Mouse (Mus musculus): ENCODE measurements around the gene Vps51. TPM values are rescaled to one million over a fixed set of nuclear protein-coding genes. Genes with fewer than 3 reads are reported as not detected.

Gene Vps51
- polyA plus RNA-seq, 1 experiment from 2014 or later: 74.9 TPM

DNA sequence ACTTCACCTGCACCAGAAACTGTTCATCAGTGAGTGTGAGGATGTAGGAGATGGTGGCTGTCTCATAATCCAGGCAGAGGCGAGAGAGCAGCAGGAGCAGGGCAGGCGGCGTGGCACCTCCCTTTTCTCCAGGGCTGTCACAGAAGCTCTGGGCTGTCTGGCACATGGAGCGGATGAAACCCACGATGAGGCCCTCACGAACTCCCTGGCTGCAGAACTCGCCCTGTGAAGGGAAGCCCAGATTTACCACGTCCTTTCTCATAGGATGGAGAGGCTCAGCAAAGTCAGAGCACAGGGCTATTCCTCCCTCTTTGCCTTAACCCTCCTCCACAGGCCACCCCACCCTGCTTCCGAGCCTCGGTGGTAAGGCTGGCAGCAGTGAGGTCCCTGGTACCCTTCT is 7.2 kb downstream of the Vps51 start:
- H3K36me3 ChIP-seq: peaks cover 56% of the 10 kb centered on the region
- DNase-seq (ENCODE audit: low spot score): no peak

DNA sequence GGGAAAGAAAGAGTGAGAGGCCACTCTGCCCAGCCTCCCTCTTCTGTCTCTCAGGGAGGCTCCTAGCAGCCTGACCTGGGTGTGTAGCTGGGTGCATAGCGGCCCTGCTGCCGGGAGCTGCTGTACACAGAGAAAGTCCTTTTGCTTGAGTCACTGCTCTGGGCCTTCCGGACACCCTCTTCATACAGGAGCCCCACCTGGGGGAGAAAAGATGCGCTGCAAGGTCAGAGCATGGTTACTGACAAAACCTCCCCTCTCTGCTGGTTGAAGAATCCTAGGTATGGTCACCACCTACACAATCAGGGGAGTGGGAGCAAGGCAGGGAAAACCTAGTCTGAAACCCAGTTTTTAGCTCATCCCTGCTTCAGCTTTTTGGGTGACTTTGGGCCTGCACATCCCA is 8.1 kb downstream of the Vps51 start:
- WGBS: 89% methylated on average over 4 of the region's 4 CpGs
- Histone ChIP-seq H3K27ac (no peak overlapping the region), H3K36me3 (peaks cover 49% of the 10 kb centered on the region), H3K27me3 (ENCODE audit: insufficient read depth, poor library complexity, severe bottlenecking) (no peaks in the 10 kb centered on the region), H3K4me1 (replicated peaks) (peaks cover 31% of the 10 kb centered on the region), H3K9me3 (no peaks in the 10 kb centered on the region), H3K4me3 (no peak overlapping the region)
- DNase-seq (ENCODE audit: low spot score): no peak

More for the DNA sequence above, 7.2 kb downstream of the Vps51 start:
- no peak overlapping the region for H3K27ac ChIP-seq
- no peak overlapping the region for H3K4me3 ChIP-seq
- no peaks in the 10 kb centered on the region for H3K9me3 ChIP-seq
- H3K27me3 ChIP-seq (ENCODE audit: insufficient read depth, poor library complexity, severe bottlenecking): no peaks in the 10 kb centered on the region
- H3K4me1 ChIP-seq (replicated peaks): peaks cover 31% of the 10 kb centered on the region
- 90% methylated on average over 10 of the region's 10 CpGs for WGBS

DNA sequence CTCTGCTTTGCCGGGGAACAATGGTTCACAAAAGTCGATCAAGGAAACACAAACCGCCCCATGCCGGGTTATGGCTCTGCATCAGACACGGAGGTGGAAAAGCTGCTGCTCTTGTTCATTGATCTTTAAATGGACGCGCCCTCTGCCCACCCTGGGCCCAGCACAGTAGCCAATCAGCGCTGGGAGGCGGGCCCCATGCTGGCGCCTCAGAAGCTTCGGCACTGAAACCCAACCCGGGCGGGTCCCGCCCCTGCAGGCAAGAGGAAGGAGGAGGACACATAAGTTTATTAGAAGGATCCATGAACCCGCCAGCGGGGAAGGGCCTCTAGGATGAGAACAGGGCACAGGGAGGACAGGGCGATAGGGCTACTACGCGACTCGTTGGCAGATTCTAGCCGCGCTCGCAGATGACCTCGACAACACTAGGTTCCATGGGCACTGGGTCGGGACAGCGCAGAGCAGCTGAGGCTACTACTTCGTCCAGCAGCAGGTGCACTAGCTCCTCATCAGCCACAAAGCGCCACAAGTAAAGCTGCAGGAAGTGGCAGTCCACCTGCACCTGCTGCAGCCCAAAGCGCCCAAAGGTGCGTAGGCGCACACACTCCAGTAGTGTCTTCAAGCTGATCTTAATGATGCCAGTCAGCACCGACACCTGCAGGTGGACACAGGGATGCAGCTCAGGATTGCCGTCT is 9.2 kb downstream of the Vps51 start, which contains the start of gene Tm7sf2:
Gene Tm7sf2 (minus strand): TSS at position 650 of the 692 bp plus-strand sequence.
- 9% methylated on average over 33 of the region's 33 CpGs for WGBS
- no peaks in the 10 kb centered on the region for H3K27me3 ChIP-seq (ENCODE audit: insufficient read depth, poor library complexity, severe bottlenecking)
- H3K36me3 ChIP-seq: peaks cover 46% of the 10 kb centered on the region

DNA sequence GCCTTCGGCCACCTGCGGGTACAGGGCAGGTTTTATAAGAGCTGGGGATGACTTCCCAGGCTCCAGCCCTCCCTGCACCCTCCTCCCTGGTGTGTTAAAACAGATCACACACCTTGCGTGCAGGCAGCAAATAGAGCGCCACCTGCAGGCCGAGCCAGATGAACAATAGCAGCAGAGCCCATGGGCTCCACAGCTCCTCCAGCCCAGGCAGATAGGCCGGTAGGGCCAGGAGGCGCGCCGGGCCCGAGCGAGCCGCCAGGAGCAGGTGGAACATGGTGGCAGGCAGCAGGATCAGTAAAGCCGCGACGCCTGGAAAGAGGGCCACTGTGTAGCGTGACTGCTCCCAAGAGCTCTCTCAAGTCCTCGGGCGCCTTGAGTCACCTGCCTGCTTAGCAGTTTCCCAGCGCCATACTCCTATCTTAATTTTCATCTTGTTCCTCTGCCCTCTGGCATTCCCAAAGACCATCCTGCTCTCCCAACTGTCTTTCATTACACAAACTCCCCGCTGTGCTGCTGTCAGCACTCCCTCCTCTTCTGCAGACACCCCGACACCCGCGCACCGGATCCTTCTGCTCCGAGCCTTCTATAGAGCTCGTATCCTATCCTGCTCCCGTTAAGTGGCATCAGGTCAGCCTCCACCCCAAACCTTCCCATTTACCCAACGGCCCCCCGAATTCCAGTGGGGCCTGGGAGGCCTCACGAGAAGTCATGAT is 9.9 kb downstream of the Vps51 start:
- peak; percentile 90 for DNase-seq (ENCODE audit: low spot score)
- Histone ChIP-seq H3K4me3 (peak overlapping the region; percentile 70), H3K27ac (peak overlapping the region; percentile 89), H3K9me3 (no peaks in the 10 kb centered on the region), H3K36me3 (peaks cover 46% of the 10 kb centered on the region), H3K27me3 (ENCODE audit: insufficient read depth, poor library complexity, severe bottlenecking) (no peaks in the 10 kb centered on the region), H3K4me1 (replicated peaks) (peaks cover 46% of the 10 kb centered on the region)
- WGBS: under 1% methylated on average over 30 of the region's 30 CpGs

More for the DNA sequence above, 9.2 kb downstream of the Vps51 start, which contains the start of gene Tm7sf2:
- Histone ChIP-seq H3K4me1 (replicated peaks) (peaks cover 39% of the 10 kb centered on the region), H3K4me3 (peak within 1 kb of the TSS; percentile 70), H3K9me3 (no peaks in the 10 kb centered on the region), H3K27ac (peak within 1 kb of the TSS; percentile 89)
- DNase-seq (ENCODE audit: low spot score): peak; percentile 92

DNA sequence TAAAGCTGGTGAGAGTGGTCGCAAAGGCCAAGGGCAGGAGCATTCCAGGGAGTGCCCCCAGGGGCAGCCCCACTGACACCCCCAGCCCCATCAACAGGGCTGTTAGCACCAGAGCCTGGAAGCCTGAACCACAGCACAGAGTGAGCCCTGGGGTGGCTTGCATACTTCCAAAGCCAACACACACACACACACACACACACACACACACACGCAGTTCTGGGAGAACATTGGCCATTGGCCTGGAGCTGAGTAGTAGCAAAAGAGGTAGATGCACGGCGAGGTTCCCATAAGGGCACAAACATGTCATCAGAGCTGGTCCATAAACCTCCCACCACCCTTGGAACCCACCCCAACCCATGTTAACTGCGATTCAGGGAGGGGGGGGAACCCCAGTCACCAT is 10.5 kb downstream of the Vps51 start:
- peak overlapping the region; percentile 89 for H3K27ac ChIP-seq
- H3K9me3 ChIP-seq: no peaks in the 10 kb centered on the region
- DNase-seq (ENCODE audit: low spot score): no peak
- H3K36me3 ChIP-seq: peaks cover 44% of the 10 kb centered on the region
- 43% methylated on average over 5 of the region's 5 CpGs for WGBS
- no peaks in the 10 kb centered on the region for H3K27me3 ChIP-seq (ENCODE audit: insufficient read depth, poor library complexity, severe bottlenecking)
- peak overlapping the region; percentile 70 for H3K4me3 ChIP-seq
- H3K4me1 ChIP-seq (replicated peaks): peaks cover 52% of the 10 kb centered on the region

DNA sequence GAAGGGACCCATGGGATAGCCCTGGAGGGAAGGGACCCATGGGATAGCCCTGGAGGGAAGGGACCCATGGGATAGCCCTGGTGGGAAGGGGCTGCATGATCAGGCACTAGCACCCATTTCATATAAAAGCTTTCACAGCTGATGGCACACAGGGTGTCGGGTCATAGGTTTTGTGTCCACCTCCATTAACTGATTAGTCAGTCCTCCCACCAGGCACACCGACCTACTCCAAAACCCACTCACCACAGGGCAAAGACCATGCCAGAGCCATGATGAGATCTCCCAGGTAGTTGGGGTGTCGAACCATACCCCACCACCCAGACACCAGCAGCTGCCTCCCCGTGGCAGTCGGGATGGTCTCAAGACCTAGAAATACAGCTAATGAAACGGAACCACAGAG is 13.9 kb downstream of the Vps51 start:
- Histone ChIP-seq H3K36me3 (peaks cover 32% of the 10 kb centered on the region), H3K9me3 (no peaks in the 10 kb centered on the region), H3K4me3 (peak overlapping the region; percentile 90), H3K4me1 (replicated peaks) (peaks cover 60% of the 10 kb centered on the region), H3K27me3 (ENCODE audit: insufficient read depth, poor library complexity, severe bottlenecking) (no peaks in the 10 kb centered on the region), H3K27ac (no peak overlapping the region)
- DNase-seq (ENCODE audit: low spot score): no peak
- WGBS: 95% methylated on average over 6 of the region's 6 CpGs

DNA sequence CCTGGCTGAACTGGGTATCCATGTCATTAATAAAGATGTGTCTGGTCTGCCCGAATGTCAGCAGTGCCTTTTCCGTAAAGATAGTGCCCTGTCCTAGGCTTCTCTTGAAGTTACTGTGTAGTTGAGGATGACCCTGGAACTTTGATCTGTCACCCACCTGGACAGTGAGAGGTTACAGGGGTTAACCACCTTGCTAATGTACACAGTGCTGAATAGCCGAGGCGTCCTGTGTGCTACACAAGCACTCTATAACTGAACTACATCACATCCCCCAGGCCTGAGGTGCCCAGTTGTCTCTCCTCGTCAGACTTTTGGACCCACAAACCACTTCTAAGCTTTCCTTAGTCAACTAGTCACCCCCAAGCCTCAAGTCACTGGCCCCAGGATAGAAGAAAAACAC is 14.6 kb downstream of the Vps51 start:
- Histone ChIP-seq H3K4me3 (peak overlapping the region; percentile 90), H3K36me3 (peaks cover 32% of the 10 kb centered on the region), H3K4me1 (replicated peaks) (peaks cover 54% of the 10 kb centered on the region), H3K27me3 (ENCODE audit: insufficient read depth, poor library complexity, severe bottlenecking) (no peaks in the 10 kb centered on the region), H3K27ac (peak overlapping the region; percentile 96), H3K9me3 (no peaks in the 10 kb centered on the region)
- no peak for DNase-seq (ENCODE audit: low spot score)
- 74% methylated on average over 5 of the region's 5 CpGs for WGBS

DNA sequence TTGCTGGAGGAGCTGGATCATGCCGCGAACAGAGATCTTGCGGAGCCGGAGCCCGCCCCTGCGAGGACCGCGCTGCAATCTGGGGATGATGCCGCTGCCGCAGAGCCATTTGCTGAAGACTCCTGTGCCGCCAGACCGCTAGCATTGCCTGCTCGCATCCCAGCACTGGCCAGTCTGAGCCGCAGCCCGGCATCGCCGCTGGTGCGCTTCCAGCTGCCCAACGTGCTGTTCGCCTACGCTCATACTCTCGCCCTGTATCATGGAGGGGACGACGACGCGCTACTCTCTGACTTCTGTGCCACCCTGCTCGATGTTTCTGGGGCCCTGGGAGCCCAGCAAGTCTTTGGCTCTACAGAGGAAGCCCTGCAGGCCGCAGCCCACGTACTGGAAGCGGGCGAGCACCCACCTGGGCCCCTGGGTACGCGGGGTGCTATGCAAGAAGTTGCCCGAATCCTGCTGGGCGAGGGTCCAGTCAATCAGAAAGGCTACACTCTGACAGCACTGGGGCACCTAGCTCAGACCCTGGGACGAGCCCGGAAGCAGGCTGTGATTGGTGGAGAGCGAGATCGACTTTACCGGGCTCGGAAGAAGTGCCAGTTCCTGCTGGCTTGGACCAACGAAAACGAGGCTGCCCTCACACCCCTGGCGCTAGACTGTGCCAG is 15.3 kb downstream of the Vps51 start:
- 4% methylated on average over 44 of the region's 44 CpGs for WGBS

DNA sequence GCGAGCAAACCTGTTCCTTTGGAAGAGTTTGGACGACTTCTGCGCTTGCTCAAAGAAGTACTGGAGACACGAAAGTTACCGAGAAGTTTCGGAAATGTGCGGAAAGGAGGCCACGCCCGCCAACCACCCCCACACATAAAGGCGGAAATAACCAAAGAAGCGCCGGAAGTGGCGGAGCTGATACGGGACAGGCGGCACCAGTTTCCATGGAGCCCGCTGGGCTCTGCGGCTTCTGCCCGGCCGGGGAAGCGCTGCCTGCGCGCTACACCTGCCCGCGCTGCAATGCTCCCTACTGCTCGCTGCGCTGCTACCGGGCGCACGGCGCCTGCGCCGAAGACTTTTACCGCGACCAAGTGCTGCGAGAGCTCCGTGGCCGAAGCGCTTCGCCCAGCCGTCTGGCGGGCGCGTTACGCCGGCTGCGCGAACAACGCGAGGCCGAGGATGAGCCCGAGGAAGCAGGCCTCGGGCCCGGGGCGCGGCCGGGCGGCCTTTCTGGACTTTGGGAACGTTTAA is 16.0 kb downstream of the Vps51 start, which contains the start of gene Znhit2:
Gene Znhit2 (plus strand): TSS at position 172 of the 513 bp plus-strand sequence.
- peak within 1 kb of the TSS; percentile 90 for H3K4me3 ChIP-seq

More for the DNA sequence above, 15.3 kb downstream of the Vps51 start:
- no peaks in the 10 kb centered on the region for H3K27me3 ChIP-seq (ENCODE audit: insufficient read depth, poor library complexity, severe bottlenecking)
- H3K4me3 ChIP-seq: peak overlapping the region; percentile 90
- H3K27ac ChIP-seq: peak overlapping the region; percentile 96
- no peaks in the 10 kb centered on the region for H3K9me3 ChIP-seq
- DNase-seq (ENCODE audit: low spot score): peak; percentile 55
- peaks cover 49% of the 10 kb centered on the region for H3K4me1 ChIP-seq (replicated peaks)
- peaks cover 32% of the 10 kb centered on the region for H3K36me3 ChIP-seq

DNA sequence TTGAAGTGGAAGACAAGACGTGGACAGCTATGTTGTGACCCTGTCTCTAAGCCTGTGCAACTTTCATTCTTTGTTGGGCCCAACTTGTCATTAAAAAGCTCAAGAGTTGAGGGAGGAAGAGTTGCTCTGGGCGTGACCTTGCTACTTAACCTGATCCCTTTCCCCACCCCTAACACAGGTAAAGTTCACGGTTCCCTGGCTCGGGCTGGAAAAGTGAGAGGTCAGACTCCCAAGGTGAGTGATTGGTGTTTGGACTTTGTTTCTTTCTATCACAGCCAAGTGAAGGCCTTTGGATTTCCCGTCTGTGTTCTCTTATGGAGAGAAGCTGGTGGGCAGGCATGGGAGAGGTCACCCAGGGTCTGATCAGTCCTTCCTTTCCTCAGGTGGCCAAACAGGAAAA is 18.1 kb downstream of the Vps51 start:
- Histone ChIP-seq H3K36me3 (peaks cover 55% of the 10 kb centered on the region), H3K27ac (peak overlapping the region; percentile 93; the same call in 1 of the 2 replicates), H3K9me3 (no peaks in the 10 kb centered on the region), H3K4me3 (peak overlapping the region; percentile 72), H3K4me1 (replicated peaks) (peaks cover 46% of the 10 kb centered on the region), H3K27me3 (ENCODE audit: insufficient read depth, poor library complexity, severe bottlenecking) (no peaks in the 10 kb centered on the region)
- no peak for DNase-seq (ENCODE audit: low spot score)
- WGBS: 87% methylated on average over 5 of the region's 5 CpGs

More for the DNA sequence above, 16.0 kb downstream of the Vps51 start, which contains the start of gene Znhit2:
- Histone ChIP-seq H3K36me3 (peaks cover 34% of the 10 kb centered on the region), H3K4me1 (replicated peaks) (peaks cover 49% of the 10 kb centered on the region), H3K27ac (peak within 1 kb of the TSS; percentile 96), H3K27me3 (ENCODE audit: insufficient read depth, poor library complexity, severe bottlenecking) (no peaks in the 10 kb centered on the region), H3K9me3 (no peaks in the 10 kb centered on the region)
- WGBS: under 1% methylated on average over 58 of the region's 58 CpGs
- peak; percentile 91 for DNase-seq (ENCODE audit: low spot score)

DNA sequence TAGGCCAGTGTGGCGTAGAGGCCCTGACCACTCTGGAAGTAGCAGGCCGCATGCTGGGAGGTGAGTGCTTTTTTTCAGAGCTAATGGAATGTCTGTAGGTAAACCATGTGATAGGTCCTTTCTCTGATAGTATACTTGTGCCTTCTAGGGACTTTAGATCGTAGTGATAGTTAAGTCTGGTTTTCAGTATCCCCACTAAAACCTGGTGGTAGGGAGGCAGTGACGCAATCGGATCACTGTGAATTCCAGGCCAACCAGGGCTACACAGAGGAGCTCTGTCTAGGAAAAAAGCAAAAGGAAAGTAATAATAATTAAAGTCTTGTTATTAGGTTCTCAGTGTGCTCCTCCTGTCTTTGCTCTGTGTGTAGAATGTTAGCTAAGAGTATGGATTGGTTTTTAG is 18.5 kb downstream of the Vps51 start:
- peak overlapping the region; percentile 72 for H3K4me3 ChIP-seq
- WGBS: 37% methylated on average over 5 of the region's 5 CpGs
- no peaks in the 10 kb centered on the region for H3K9me3 ChIP-seq
- no peak for DNase-seq (ENCODE audit: low spot score)
- peaks cover 43% of the 10 kb centered on the region for H3K4me1 ChIP-seq (replicated peaks)
- no peaks in the 10 kb centered on the region for H3K27me3 ChIP-seq (ENCODE audit: insufficient read depth, poor library complexity, severe bottlenecking)
- H3K36me3 ChIP-seq: peaks cover 59% of the 10 kb centered on the region
- H3K27ac ChIP-seq: peak overlapping the region; percentile 93

DNA sequence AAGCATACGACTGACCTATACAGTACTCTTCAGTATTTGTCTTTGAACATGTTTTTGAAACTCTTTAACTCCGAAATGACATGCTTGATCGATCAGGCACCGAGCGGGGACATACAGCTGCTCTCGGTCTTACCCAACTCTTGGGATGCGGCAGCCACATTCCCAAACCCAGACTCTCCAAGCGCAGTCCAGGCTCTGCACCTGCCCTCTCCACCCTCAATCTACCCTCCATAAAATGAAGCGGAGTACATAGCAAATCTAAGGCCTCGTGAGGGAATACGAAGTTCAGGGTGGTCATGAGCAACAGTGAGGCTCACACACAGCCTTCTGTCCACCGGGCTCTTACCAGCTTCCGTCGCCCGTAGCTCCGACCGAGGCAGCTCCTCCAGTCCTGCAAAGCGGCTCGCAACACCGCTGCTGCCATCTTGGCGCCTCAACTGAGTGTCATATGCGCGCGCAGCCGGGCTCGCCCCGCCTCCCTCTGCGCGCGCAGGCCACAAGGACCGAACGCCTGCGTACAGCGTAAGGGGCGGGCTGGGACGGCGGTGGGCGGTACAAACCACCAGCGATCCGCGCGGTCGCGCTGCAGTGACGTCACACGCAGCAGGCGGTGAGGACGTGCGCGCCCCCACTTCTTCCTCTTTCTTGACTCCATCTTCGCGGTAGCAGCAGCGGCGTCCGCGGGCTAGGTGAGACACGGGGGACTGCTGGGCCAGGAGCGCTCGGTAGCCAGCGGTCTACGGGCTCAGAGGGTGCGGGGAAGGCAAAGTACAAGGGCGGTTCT is 19.5 kb downstream of the Vps51 start, which contains the start of the genes Mrpl49 and Fau:
Gene Mrpl49 (minus strand): TSS at position 473 of the 784 bp plus-strand sequence.
Gene Fau (plus strand): TSS at position 532 of the 784 bp plus-strand sequence.
- Histone ChIP-seq H3K27ac (peak within 1 kb of the TSS; percentile 93), H3K36me3 (peaks cover 59% of the 10 kb centered on the region), H3K4me3 (peak within 1 kb of the TSS; percentile 72), H3K9me3 (no peaks in the 10 kb centered on the region), H3K27me3 (ENCODE audit: insufficient read depth, poor library complexity, severe bottlenecking) (no peaks in the 10 kb centered on the region), H3K4me1 (replicated peaks) (peaks cover 34% of the 10 kb centered on the region)
- whole genome bisulfite sequencing: under 1% methylated on average over 63 of the region's 63 CpGs
- peak; percentile 99 for DNase-seq (ENCODE audit: low spot score)

Data from hindbrain, embryonic 10.5 days (tissue).